Mouse (Mus musculus) fibroblast of lung, adult 2 months (primary cell): Measurements from ENCODE around the gene Gm10570.

Experiments used
- DNase-seq: peaks from one replicate; pipeline ENCODE4 v3.0.0-alpha.2; 2011; ENCODE audit warnings: low read depth

Gm10570 gene

GRCm38 (mm10) chr4:130304746-130305145 lies 3.7 kb downstream of the Gm10570 start:
- DNase-seq, result no peak

- DNase-seq, result no peak
These were observed 6.1 kb downstream of the Gm10570 start for GRCm38 (mm10) chr4:130302285-130302870.

- no peak for DNase-seq
These were observed 8.8 kb downstream of the Gm10570 start for GRCm38 (mm10) chr4:130299629-130300018.

- no peak for DNase-seq
These were observed 9.4 kb downstream of the Gm10570 start for GRCm38 (mm10) chr4:130298877-130299628.

GRCm38 (mm10) chr4:130297123-130297529 lies 11.3 kb downstream of the Gm10570 start:
- no peak for DNase-seq

- no peak for DNase-seq
These were observed 12.1 kb downstream of the Gm10570 start for GRCm38 (mm10) chr4:130296243-130296965.

GRCm38 (mm10) chr4:130295047-130295745 lies 13.3 kb downstream of the Gm10570 start:
- DNase-seq, result no peak

- DNase-seq, result no peak
These were observed 14.0 kb downstream of the Gm10570 start for GRCm38 (mm10) chr4:130294513-130294912.

- DNase-seq, result peak; percentile 49
These were observed 16.2 kb downstream of the Gm10570 start for GRCm38 (mm10) chr4:130292271-130292670.

GRCm38 (mm10) chr4:130289824-130290223 lies 18.6 kb downstream of the Gm10570 start:
- no peak for DNase-seq

- no peak for DNase-seq
These were observed 21.9 kb downstream of the Gm10570 start for GRCm38 (mm10) chr4:130286531-130286930.

- DNase-seq, result no peak
These were observed 24.6 kb downstream of the Gm10570 start for GRCm38 (mm10) chr4:130283826-130284225.

- no peak for DNase-seq
These were observed 25.6 kb downstream of the Gm10570 start for GRCm38 (mm10) chr4:130282856-130283255.

- no peak for DNase-seq
These were observed 29.4 kb downstream of the Gm10570 start, which contains the start of gene Serinc2 for GRCm38 (mm10) chr4:130279105-130279504. Gene Serinc2, minus strand, starts transcription at chr4:130279205.

- no peak for DNase-seq
These were observed 31.8 kb downstream of the Gm10570 start for GRCm38 (mm10) chr4:130276573-130277176.

GRCm38 (mm10) chr4:130275823-130276105 lies 32.7 kb downstream of the Gm10570 start:
- DNase-seq, result no peak

- no peak for DNase-seq
These were observed 33.3 kb downstream of the Gm10570 start for GRCm38 (mm10) chr4:130275016-130275822.

GRCm38 (mm10) chr4:130274346-130275015 lies 34.0 kb downstream of the Gm10570 start:
- no peak for DNase-seq

GRCm38 (mm10) chr4:130273698-130274345 lies 34.7 kb downstream of the Gm10570 start:
- peak; percentile 80 for DNase-seq
